Mouse (Mus musculus): Measurements from ENCODE around the gene Cinp. TPM values are rescaled to one million over a fixed set of nuclear protein-coding genes. Genes with fewer than 3 reads are reported as not detected.
A peak's percentile ranks its signal among the peaks of the same experiment; 100 is the strongest.

Cinp gene
- total RNA-seq, 2 experiments from 2014 or later = 35.3 to 38.1 TPM

GRCm38 (mm10) chr12:110840348-110841198 lies 48.4 kb downstream of the Cinp start, which contains the start of gene Mok:
Gene Mok, minus strand, starts transcription at chr12:110840939.
- DNase-seq = peak; percentile 97 to 98
- intact Hi-C loops (cut with DNase I) = loop anchor here (5.0 kb wide), 4 partner anchors 103 to 423 kb away; partner anchors contain the start of genes Ppp2r5c and Wdr20

- DNase-seq = no peak
- intact Hi-C loops (cut with DNase I) = no loop called here
Observed at GRCm38 (mm10) chr12:110837850-110838249, 51.1 kb downstream of the Cinp start.

GRCm38 (mm10) chr12:110837192-110837841 lies 51.6 kb downstream of the Cinp start:
- intact Hi-C loops (cut with DNase I) = no loop called here

GRCm38 (mm10) chr12:110836729-110837128 lies 52.2 kb downstream of the Cinp start:
- no peak for DNase-seq
- intact Hi-C loops (cut with DNase I) = no loop called here

More at GRCm38 (mm10) chr12:110837192-110837841, 51.6 kb downstream of the Cinp start:
- no peak for DNase-seq

GRCm38 (mm10) chr12:110835182-110835581 lies 53.8 kb downstream of the Cinp start:
- intact Hi-C loops (cut with DNase I) = no loop called here
- DNase-seq = no peak

GRCm38 (mm10) chr12:110830293-110831024 lies 58.5 kb downstream of the Cinp start:
- intact Hi-C loops (cut with DNase I) = no loop called here
- DNase-seq = no peak

GRCm38 (mm10) chr12:110828908-110829307 lies 60.0 kb downstream of the Cinp start:
- DNase-seq = no peak
- intact Hi-C loops (cut with DNase I) = no loop called here

Other genes with a start within 250 kb of the Cinp start
- gene 1700001K19Rik, start 206.5 kb downstream of the Cinp start, total RNA-seq (2021) = not detected
- 100 to 1,000 TPM in 1 of 2 experiments, 10 to 100 TPM in 1; 98.6 to 163 TPM for gene Hsp90aa1, start 186.4 kb downstream of the Cinp start, total RNA-seq (2021)
- 10 to 100 TPM; 32.9 to 35.2 TPM for gene Wdr20, start 151.2 kb downstream of the Cinp start, total RNA-seq (2021)
- gene Mok, start 48.2 kb downstream of the Cinp start, total RNA-seq (2021) = under 1 TPM; 0.65 to 0.78 TPM
- gene Zfp839, start 38.9 kb downstream of the Cinp start, total RNA-seq (2021) = 1 to 10 TPM; 7.9 to 8.0 TPM
- gene Tecpr2, start 119 bp upstream of the Cinp start, total RNA-seq (2021) = 1 to 10 TPM; 5.7 to 6.0 TPM
- 10 to 100 TPM; 81.0 to 82.1 TPM for gene Ankrd9, start 89.9 kb upstream of the Cinp start, total RNA-seq (2021)
- gene Rcor1, start 150.2 kb upstream of the Cinp start, total RNA-seq (2021) = 10 to 100 TPM; 22.0 to 22.3 TPM